21 mouse cellular contexts compared by ENCODE assay signal in the genomic region with DNA sequence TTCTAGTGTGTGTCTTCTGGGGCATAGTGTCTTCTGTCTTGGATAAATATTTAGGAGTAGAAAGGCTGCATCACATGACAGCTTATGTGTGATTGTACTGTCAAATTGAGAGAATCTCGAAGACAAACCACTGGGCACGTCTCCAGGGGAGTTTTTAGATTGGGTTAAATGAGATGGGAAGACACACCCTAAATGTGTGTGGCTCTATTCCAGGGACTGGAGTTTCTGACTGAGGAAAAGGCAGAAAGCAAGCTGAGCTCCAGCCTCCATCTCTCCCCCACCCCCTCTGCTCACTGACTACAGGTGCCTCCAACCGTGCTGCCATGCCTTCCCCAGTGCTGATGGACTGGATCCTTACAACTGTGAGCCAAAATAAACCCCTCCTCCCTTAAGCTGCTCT. TPM values are rescaled to one million over a fixed set of nuclear protein-coding genes. Genes with fewer than 3 reads are reported as not detected.
DNase-seq lines count a peak whose midpoint lies in the region; ATAC-seq lines count a peak whose summit lies in the region.
"Had no signal": no experiment of that assay in that cellular context is flagged by ENCODE, and none has a peak within 500 bp of the region (broad histone marks: within the 10 kb centered on the region; RNA-seq: fewer than 3 reads in every experiment).

No protein-coding gene starts in this region.

- peaks cover 16% of the 10 kb centered on the region for H3K4me1 ChIP-seq in heart, embryonic 15.5 days (replicated peaks)
- H3K4me1 ChIP-seq in lung, embryonic 16.5 days (replicated peaks; ENCODE audit: control insufficient read depth, insufficient read depth, low read length) = no peaks in the 10 kb centered on the region; the same call in 1 of the 2 replicates
- H3K4me1 ChIP-seq: limb, embryonic 15.5 days had no signal

- no peak overlapping the region for H3K4me2 ChIP-seq in heart, embryonic 15.5 days
- H3K4me2 ChIP-seq in lung, embryonic 16.5 days (ENCODE audit: low read depth, low read length) = no peak overlapping the region
- H3K4me2 ChIP-seq: embryonic facial prominence, embryonic 13.5 days; limb, embryonic 15.5 days had no signal

- no peaks in the 10 kb centered on the region for H3K36me3 ChIP-seq in heart, embryonic 15.5 days
- H3K36me3 ChIP-seq in lung, embryonic 16.5 days (ENCODE audit: control insufficient read depth, insufficient read depth, low read length) = no peaks in the 10 kb centered on the region
- H3K36me3 ChIP-seq: embryonic facial prominence, embryonic 13.5 days; limb, embryonic 15.5 days had no signal

- peak; percentile 39; the same call in 1 of the 2 replicates for ATAC-seq in frontal cortex, adult (ENCODE audit: low TSS enrichment)
- no peak for ATAC-seq in heart, embryonic 15.5 days (replicated peaks; ENCODE audit: insufficient number of reproducible peaks, insufficient read depth, low FRiP score, low read depth)
- no peak for ATAC-seq in lung, embryonic 16.5 days (ENCODE audit: low read depth)

- H3K27me3 ChIP-seq in heart, embryonic 15.5 days = no peaks in the 10 kb centered on the region
- H3K27me3 ChIP-seq in lung, embryonic 16.5 days (ENCODE audit: control insufficient read depth, insufficient read depth, low read depth, low read length) = no peaks in the 10 kb centered on the region
- H3K27me3 ChIP-seq: embryonic facial prominence, embryonic 13.5 days; limb, embryonic 15.5 days had no signal

- H3K27ac ChIP-seq in heart, embryonic 15.5 days = peak overlapping the region; percentile 70
- H3K27ac ChIP-seq in lung, embryonic 16.5 days (ENCODE audit: low read length) = peak overlapping the region; percentile 25; the same call in 1 of the 2 replicates
- H3K27ac ChIP-seq: embryonic facial prominence, embryonic 13.5 days; limb, embryonic 15.5 days had no signal

- no peak overlapping the region for H3K4me3 ChIP-seq in heart, embryonic 15.5 days
- no peak overlapping the region for H3K4me3 ChIP-seq in lung, embryonic 16.5 days (ENCODE audit: low read length)
- H3K4me3 ChIP-seq: embryonic facial prominence, embryonic 13.5 days; limb, embryonic 15.5 days; megakaryocyte, embryonic 14.5 days had no signal

- WGBS in heart, embryonic 15.5 days = 55% methylated on average over 3 of the region's 3 CpGs
- WGBS in lung, embryonic 16.5 days = 59% methylated on average over 3 of the region's 3 CpGs

- no peaks in the 10 kb centered on the region for H3K9me3 ChIP-seq in heart, embryonic 15.5 days (replicated peaks)
- no peaks in the 10 kb centered on the region for H3K9me3 ChIP-seq in lung, embryonic 16.5 days (ENCODE audit: control insufficient read depth, low read length)
- H3K9me3 ChIP-seq: embryonic facial prominence, embryonic 13.5 days; limb, embryonic 15.5 days had no signal

- DNase-seq in frontal cortex, postnatal 14 days (ENCODE audit: low spot score in 2 of 2) = no peak
- DNase-seq in heart, adult 8-10 months (ENCODE audit: low spot score) = no peak
- no peak for DNase-seq in lung, postnatal 25 days (ENCODE audit: low spot score)
- peak; percentile 27 for DNase-seq in testis, postnatal 10 days (ENCODE audit: low spot score)
- DNase-seq: B cell, adult 2 months; cerebellum, adult 18-20 months; lung, adult 18-20 months; right cerebral cortex, postnatal 4 days; thymus, postnatal 36 days had no signal

- no peak overlapping the region for H3K9ac ChIP-seq in heart, embryonic 15.5 days
- no peak overlapping the region for H3K9ac ChIP-seq in lung, embryonic 16.5 days (ENCODE audit: low read length)
- H3K9ac ChIP-seq: embryonic facial prominence, embryonic 13.5 days; limb, embryonic 15.5 days had no signal

RNA-seq across cellular contexts. Expression of gene Rab17, which starts 11.9 kb away (rescaled TPM):
- 2.9 and 3.0 TPM in 2 replicates for polyA plus RNA-seq in heart, embryonic 15.5 days (2015; fragmentation: Nextera tagmentation; extraction: Ambion mirVana)
- 1 to 10 TPM; 2.0 to 4.4 (median 3.3) TPM for total RNA-seq in heart, adult 8-10 months (2022)
- 3.1 and 3.8 TPM in 2 replicates for polyA plus RNA-seq in lung, embryonic 16.5 days (2015; fragmentation: Nextera tagmentation; extraction: Ambion mirVana)
- total RNA-seq: layer of hippocampus, adult 8-10 months had no signal
- polyA plus RNA-seq: brain, embryonic 14.5 days; forebrain, embryonic 11.5 days had no signal

RNA-seq across cellular contexts. Expression of gene Lrrfip1, which starts 17.2 kb away (rescaled TPM):
- polyA plus RNA-seq in heart, embryonic 15.5 days (2015; fragmentation: Nextera tagmentation; extraction: Ambion mirVana) = 136 and 149 TPM in 2 replicates
- 10 to 100 TPM; 55.4 to 72.1 (median 61.1) TPM for total RNA-seq in heart, adult 8-10 months (2022)
- 70.5 and 78.6 TPM in 2 replicates for polyA plus RNA-seq in lung, embryonic 16.5 days (2015; fragmentation: Nextera tagmentation; extraction: Ambion mirVana)

RNA-seq across cellular contexts. Expression of gene Prlh, which starts 28.4 kb away (rescaled TPM):
- polyA plus RNA-seq in heart, embryonic 15.5 days (2015; fragmentation: Nextera tagmentation; extraction: Ambion mirVana) = not detected in 2 replicates
- not detected for total RNA-seq in heart, adult 8-10 months (2022)
- not detected in 2 replicates for polyA plus RNA-seq in lung, embryonic 16.5 days (2015; fragmentation: Nextera tagmentation; extraction: Ambion mirVana)
- total RNA-seq: common myeloid progenitor, adult 5-6 weeks; hematopoietic stem cell, adult 5-6 weeks; layer of hippocampus, adult 8-10 months had no signal
- polyA plus RNA-seq: brain, embryonic 14.5 days; embryonic facial prominence, embryonic 13.5 days; forebrain, embryonic 11.5 days; limb, embryonic 15.5 days; neural tube, embryonic 14.5 days had no signal
